Mouse (Mus musculus) limb, embryonic 10.5 days (tissue): ENCODE measurements around the gene Csmd2. TPM values are rescaled to one million over a fixed set of nuclear protein-coding genes. Genes with fewer than 3 reads are reported as not detected.

Source experiments
- DNase-seq: peaks from one replicate; pipeline ENCODE4 v3.0.0-alpha.2; 2017; ENCODE audit warnings: low spot score
- H3K27ac ChIP-seq: fragments of 300-500 bp; sonication (generic); 2 replicates; pipeline ENCODE4 v1.5.1; 2016; ENCODE audit warnings: mild to moderate bottlenecking
- H3K27me3 ChIP-seq: fragments of 300-500 bp; sonication (generic); 2 replicates; pipeline ENCODE4 v1.6.1; 2016; ENCODE audit warnings: low read depth, mild to moderate bottlenecking; ENCODE audit not compliant: poor library complexity, severe bottlenecking
- H3K36me3 ChIP-seq: fragments of 300-500 bp; sonication (generic); 2 replicates; pipeline ENCODE4 v1.6.1; 2016; ENCODE audit warnings: mild to moderate bottlenecking, moderate library complexity
- H3K4me1 ChIP-seq: fragments of 300-500 bp; sonication (generic); 2 replicates; pipeline ENCODE4 v1.6.1; 2016
- H3K4me3 ChIP-seq: fragments of 300-500 bp; sonication (generic); 2 replicates; pipeline ENCODE4 v1.5.1; 2016; ENCODE audit warnings: mild to moderate bottlenecking, moderate library complexity
- H3K9me3 ChIP-seq: fragments of 300-500 bp; sonication (generic); replicated peaks from 2 replicates; pipeline ENCODE4 v1.6.1; 2016; ENCODE audit warnings: mild to moderate bottlenecking
- WGBS: fragments of 180-500 bp; shearing (Covaris S2); methylation state at CpG from one replicate; pipeline ENCODE4 v1.1.7; 2016; 5-methylcytosine and 5-hydroxymethylcytosine counted together
- polyA plus RNA-seq: library from polyadenylated mRNA; unstranded; fragments of >200 nt; fragmentation: Nextera tagmentation; extraction: Ambion mirVana; gene quantifications from 2 replicates; pipeline ENCODE4 v1.2.1, GENCODE M21; 2016

The Csmd2 gene
- polyA plus RNA-seq, 1 experiment from 2014 or later: 0.03 TPM

DNA sequence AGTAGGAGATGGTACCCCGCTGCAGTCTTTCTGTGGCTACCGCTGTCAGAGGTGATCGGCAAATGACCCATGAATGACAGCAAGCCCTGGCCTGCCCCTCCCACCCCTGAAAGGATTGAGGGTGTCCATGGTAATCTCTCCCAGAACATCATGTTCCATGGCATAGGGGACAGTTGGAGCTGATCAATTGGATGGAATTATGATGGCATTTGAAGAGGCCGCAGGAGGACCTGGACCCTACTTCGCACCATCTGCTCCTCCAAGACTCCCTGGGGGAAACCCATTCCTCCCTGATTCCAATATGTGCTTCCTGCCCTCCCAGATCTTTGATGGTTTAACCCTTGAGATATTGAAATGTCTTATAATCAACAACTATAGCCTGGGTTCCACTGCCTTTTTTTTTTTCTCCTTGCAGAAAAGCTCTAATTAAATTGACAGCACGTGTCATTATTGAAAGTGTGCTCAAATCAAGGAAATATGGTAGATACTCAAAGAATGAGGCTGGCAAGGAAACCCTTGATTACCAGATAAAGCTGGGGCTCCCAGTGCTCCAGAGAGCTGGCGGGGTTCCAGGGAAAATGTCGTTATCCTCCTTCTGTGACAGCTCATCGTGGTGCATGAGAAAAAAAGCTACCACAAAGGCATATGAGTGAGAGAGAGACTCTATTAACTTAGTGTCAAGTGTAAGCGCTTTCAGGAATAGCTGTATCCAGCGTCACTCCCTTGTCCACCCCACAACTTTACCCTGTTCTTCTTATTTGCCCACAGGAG lies 145.4 kb downstream of the Csmd2 start:
- 89% methylated on average over 11 of the region's 11 CpGs for WGBS
- H3K36me3 ChIP-seq: no peaks in the 10 kb centered on the region
- H3K27me3 ChIP-seq: no peaks in the 10 kb centered on the region
- no peaks in the 10 kb centered on the region for H3K4me1 ChIP-seq
- no peak overlapping the region for H3K27ac ChIP-seq
- H3K9me3 ChIP-seq: no peaks in the 10 kb centered on the region
- no peak for DNase-seq
- no peak overlapping the region for H3K4me3 ChIP-seq

DNA sequence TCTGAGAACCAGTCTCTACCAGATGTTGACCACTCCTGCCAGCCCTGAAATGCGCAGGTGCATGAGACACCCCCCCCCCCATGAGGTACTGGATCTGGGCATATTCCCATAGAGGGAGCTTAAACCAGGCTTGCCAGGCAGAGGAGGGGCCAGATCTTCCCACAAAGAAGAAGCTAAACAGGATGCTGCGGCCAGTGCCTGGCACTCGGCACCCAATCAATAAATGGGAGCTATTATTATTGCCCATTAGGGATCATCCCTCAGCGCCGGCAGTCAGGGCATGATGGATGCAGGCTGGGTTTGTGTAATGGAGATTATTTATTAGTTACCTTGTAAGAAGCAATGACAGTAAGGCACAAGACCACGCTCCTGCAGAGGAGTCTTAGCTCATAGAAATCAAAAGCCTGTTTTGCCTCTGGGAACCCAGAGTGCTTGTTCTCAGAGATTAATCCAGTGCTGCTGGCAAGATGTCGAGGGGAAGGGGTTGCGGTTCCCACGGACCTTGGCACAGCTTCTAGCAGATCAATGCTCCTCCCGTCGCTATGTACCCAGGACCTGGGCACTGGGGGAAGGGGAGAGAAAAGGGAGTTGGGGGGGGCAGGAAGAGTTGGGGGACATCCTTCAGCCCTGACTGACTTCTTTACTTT lies 146.8 kb downstream of the Csmd2 start:
- Histone ChIP-seq H3K4me1 (no peaks in the 10 kb centered on the region), H3K36me3 (no peaks in the 10 kb centered on the region), H3K27me3 (no peaks in the 10 kb centered on the region), H3K27ac (no peak overlapping the region), H3K4me3 (no peak overlapping the region), H3K9me3 (no peaks in the 10 kb centered on the region)
- WGBS: 87% methylated on average over 11 of the region's 11 CpGs
- DNase-seq: no peak

DNA sequence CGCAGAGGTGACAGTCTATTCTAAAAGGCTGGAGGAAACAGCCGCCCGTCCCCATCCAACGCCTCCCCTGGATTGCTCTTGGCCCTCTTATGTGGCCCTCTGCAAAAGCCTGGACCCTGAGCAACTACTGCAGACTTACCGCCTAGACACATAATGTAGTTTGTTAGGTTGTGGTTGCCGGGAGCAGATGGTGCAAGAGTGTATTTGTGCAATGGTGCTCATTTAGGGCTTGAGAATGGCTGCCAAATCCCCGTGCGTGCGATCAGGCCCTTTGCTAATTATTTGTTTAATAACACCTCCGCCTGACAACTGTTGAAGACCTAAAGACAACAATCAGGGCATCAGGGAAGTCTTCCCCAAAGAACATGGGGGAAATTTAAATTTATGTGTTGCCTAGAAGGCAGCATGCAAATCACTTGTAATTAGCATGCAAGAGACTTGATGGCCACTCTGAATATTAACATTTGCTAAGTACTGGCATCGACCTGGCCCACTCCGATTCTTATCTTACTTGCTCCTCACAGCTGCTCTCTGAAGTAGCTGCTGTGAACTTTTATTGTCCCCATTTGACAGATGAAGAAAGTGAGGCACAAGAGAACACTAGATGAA lies 147.5 kb downstream of the Csmd2 start:
- no peak for DNase-seq
- H3K4me1 ChIP-seq: no peaks in the 10 kb centered on the region
- 69% methylated on average over 12 of the region's 12 CpGs for WGBS

DNA sequence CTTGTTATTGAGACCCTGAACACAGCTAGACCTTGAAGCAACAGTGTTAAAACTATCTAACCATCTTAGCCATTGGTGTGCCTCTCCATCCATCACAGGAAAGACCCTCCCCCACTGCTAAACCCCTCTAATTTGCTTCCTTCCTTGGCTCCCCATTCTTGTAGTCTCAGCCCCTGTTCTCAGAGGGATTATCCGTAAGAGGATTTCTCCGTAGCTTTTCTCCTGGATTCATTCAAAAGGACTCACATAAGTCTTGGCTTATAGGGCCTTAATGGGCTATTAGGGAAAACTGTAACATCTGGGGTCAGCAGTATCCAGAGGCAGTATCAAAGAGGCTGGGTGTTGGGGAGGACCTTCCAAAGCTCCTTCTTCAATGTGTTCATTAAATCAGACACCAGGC lies 152.3 kb downstream of the Csmd2 start:
- Histone ChIP-seq H3K9me3 (no peaks in the 10 kb centered on the region), H3K36me3 (no peaks in the 10 kb centered on the region), H3K27me3 (no peaks in the 10 kb centered on the region), H3K27ac (no peak overlapping the region), H3K4me3 (no peak overlapping the region), H3K4me1 (no peaks in the 10 kb centered on the region)
- no peak for DNase-seq
- 78% methylated on average over 2 of the region's 2 CpGs for WGBS

More for the DNA sequence above, 147.5 kb downstream of the Csmd2 start:
- no peak overlapping the region for H3K27ac ChIP-seq
- H3K36me3 ChIP-seq: no peaks in the 10 kb centered on the region
- H3K27me3 ChIP-seq: no peaks in the 10 kb centered on the region
- H3K4me3 ChIP-seq: no peak overlapping the region
- no peaks in the 10 kb centered on the region for H3K9me3 ChIP-seq

DNA sequence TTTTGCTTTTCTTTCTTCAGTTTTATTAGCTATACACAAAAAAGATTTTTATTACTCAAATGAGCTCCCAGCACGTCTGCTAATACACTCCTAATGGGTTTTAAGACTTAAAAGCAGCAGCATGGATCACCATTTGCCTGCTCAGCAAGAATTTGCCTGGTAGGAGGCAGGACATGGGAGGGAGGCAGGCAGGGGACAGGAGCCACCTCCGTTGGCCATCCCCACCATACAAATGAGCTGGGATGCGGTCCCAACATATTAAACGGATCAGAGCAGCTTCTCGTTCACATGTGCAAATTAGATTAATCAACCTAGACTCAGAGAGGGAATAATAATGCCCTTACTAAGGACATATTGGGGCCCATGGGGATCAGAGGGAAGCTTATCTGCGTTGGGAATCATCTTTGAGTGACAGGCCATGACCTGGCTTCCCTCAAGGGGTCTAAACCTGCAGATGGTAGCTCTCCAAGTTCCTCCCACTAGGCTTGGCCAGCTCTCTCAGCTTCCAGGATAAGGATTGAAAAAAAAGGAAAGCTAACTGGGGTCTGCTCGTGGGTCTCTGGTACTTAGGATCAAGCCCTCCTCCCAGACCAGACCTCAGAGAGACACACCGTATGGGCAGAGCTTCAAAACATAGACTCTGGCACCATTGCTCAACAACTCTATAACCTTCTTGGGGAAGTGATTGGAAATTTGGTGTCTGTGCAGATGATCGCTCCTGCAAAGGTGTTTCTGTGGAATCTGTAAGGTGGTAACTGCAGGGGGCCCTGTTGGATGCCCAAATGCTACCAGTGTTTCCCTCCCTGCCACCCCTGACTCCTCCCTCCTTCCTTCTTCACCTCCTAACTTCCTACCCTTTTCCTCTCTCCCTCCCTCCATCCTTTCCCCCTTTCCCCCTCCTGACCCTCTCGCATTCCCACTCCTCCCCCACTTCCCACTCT lies 153.8 kb downstream of the Csmd2 start:
- no peaks in the 10 kb centered on the region for H3K4me1 ChIP-seq
- H3K27me3 ChIP-seq: no peaks in the 10 kb centered on the region
- no peak for DNase-seq
- H3K9me3 ChIP-seq: no peaks in the 10 kb centered on the region
- no peaks in the 10 kb centered on the region for H3K36me3 ChIP-seq
- H3K4me3 ChIP-seq: no peak overlapping the region
- H3K27ac ChIP-seq: no peak overlapping the region
- WGBS: 74% methylated on average over 10 of the region's 10 CpGs

DNA sequence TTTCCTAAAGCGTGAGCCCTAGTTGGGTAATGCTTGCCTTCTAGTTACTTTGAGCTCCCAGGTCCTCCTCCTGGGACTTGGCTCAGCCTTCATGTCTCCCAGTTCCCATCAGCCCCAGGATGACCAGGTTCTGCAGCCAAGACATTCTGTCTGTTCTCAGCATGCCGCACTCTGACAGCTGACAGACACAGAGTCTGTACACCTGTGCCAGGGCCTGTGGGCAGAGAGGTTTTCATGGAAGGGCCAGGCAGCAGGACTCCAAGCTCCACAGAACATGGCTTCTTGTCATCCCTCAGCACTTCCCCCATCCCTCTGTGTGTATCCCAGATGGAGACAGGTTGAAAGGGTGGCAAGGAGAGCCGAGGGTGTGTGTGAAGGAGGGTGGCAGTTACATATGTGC lies 154.6 kb downstream of the Csmd2 start:
- H3K27ac ChIP-seq: no peak overlapping the region
- DNase-seq: no peak
- WGBS: 90% methylated on average over 3 of the region's 3 CpGs

DNA sequence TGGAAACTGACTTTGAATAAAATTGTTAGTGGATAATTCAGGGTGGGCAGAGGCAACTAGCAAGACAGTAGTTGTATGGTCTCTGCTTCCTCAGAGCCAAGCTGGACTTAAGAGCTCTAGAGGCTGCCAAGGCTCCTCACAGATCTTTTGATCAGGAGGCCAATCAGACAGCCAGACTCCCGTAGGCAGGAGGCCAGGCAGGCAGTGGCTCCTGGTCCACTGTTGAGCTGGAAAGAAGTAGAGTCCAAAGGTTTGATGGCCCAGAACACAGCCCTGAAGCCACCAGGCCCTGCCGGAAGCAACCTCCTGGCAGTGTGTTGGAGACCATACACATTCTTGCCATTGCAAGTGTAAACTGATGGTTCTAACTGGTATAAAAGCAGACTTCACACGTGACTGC lies 155.5 kb downstream of the Csmd2 start:
- 85% methylated on average over 3 of the region's 3 CpGs for WGBS
- no peaks in the 10 kb centered on the region for H3K9me3 ChIP-seq
- no peaks in the 10 kb centered on the region for H3K27me3 ChIP-seq
- no peak overlapping the region for H3K27ac ChIP-seq
- no peaks in the 10 kb centered on the region for H3K4me1 ChIP-seq
- H3K36me3 ChIP-seq: no peaks in the 10 kb centered on the region
- DNase-seq: no peak
- H3K4me3 ChIP-seq: no peak overlapping the region

More for the DNA sequence above, 154.6 kb downstream of the Csmd2 start:
- Histone ChIP-seq H3K4me1 (no peaks in the 10 kb centered on the region), H3K4me3 (no peak overlapping the region), H3K36me3 (no peaks in the 10 kb centered on the region), H3K9me3 (no peaks in the 10 kb centered on the region), H3K27me3 (no peaks in the 10 kb centered on the region)

DNA sequence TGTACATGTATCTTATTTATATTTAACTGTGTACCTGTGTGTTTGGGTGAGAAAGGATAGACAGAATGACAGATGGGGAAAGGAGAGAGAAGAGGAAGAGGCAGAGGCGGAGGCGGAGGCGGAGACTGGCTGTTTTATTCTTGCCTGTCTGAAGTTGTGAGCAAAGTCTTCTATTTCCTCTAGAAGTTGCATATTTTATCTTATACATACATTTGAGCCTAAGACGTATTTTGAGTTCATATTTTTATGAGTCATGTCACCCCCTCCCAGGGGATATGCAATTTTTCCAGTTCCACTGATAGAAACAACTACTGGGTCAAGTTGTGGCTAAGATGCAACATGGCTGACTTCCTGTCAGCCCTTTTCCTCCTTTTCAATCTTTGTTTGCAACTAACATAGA lies 161.9 kb downstream of the Csmd2 start:
- 95% methylated on average over 4 of the region's 4 CpGs for WGBS
- DNase-seq: no peak
- Histone ChIP-seq H3K27ac (no peak overlapping the region), H3K4me1 (peaks cover 1% of the 10 kb centered on the region; the same call in 1 of the 2 replicates), H3K36me3 (no peaks in the 10 kb centered on the region), H3K9me3 (no peaks in the 10 kb centered on the region), H3K4me3 (no peak overlapping the region), H3K27me3 (no peaks in the 10 kb centered on the region)

DNA sequence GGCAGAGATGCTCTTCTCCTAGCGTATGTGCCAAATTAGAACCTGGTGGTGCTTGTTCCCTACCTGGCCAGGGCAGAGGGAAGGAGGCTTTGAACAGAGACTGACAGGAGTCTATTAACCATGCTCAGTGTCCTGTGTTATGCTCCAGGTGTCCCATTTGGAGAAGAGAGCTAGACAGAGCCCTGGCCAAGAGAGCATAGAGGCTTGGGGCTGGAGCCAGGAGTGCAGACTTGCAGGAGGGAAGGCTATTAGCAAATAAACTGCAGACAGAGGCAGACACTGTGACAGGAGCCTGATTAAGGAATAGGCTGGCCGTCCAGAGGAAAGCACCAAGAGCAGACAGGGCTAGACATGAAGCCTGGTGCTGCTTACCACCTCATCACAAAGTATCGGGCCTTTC lies 164.4 kb downstream of the Csmd2 start:
- DNase-seq: no peak
- H3K27ac ChIP-seq: peak overlapping the region; percentile 25; the same call in 1 of the 2 replicates
- WGBS: 70% methylated on average over 3 of the region's 3 CpGs
- H3K27me3 ChIP-seq: no peaks in the 10 kb centered on the region
- H3K9me3 ChIP-seq: no peaks in the 10 kb centered on the region
- no peaks in the 10 kb centered on the region for H3K36me3 ChIP-seq
- peaks cover 19% of the 10 kb centered on the region for H3K4me1 ChIP-seq
- H3K4me3 ChIP-seq: no peak overlapping the region

DNA sequence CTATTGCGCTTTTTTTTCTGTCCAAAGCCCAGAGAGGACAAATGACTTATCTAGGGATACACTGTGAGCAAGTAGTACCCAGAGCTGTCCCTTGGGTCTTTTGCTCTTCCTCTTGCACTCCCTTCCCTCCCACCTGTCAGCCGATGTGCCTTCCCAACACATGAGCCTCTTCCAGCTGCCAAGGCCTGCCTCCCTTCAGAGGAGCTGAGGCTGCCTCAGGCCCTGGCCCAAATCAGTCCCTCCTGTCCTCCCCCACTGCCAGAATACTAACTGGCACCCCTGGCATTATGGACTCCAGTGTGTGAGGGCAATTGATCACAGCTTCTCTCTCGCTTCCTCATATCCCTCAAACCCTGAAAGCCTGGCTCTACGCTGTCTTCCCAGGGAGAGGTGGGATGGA lies 165.5 kb downstream of the Csmd2 start:
- Histone ChIP-seq H3K27ac (no peak overlapping the region), H3K4me1 (peaks cover 19% of the 10 kb centered on the region), H3K9me3 (no peaks in the 10 kb centered on the region), H3K4me3 (no peak overlapping the region), H3K27me3 (no peaks in the 10 kb centered on the region), H3K36me3 (no peaks in the 10 kb centered on the region)
- WGBS: 93% methylated on average over 4 of the region's 4 CpGs
- DNase-seq: no peak

DNA sequence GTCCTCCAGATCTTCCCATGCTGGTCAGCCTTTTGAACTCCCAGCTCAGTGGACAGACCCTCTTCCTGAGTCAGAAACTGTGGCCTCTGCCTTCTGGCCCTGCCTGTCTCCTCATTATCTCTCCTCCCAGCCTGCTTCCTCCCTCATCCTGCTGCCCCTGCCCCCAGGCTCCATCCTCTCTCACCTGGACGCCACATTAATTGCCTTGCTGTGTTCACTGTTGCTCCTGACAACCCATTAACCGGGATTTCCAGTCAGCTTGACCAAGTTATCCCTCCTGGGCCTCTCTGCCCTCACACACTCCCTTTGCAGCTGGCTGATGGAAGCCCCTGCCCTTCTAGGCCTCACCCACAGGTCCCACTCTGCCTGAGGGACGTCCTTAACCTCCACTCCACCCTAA lies 167.6 kb downstream of the Csmd2 start:
- Histone ChIP-seq H3K36me3 (no peaks in the 10 kb centered on the region), H3K9me3 (no peaks in the 10 kb centered on the region), H3K4me1 (peaks cover 19% of the 10 kb centered on the region), H3K27me3 (no peaks in the 10 kb centered on the region), H3K27ac (peak overlapping the region; percentile 31; the same call in 1 of the 2 replicates), H3K4me3 (no peak overlapping the region)
- 23% methylated on average over 3 of the region's 3 CpGs for WGBS
- peak; percentile 59 for DNase-seq

DNA sequence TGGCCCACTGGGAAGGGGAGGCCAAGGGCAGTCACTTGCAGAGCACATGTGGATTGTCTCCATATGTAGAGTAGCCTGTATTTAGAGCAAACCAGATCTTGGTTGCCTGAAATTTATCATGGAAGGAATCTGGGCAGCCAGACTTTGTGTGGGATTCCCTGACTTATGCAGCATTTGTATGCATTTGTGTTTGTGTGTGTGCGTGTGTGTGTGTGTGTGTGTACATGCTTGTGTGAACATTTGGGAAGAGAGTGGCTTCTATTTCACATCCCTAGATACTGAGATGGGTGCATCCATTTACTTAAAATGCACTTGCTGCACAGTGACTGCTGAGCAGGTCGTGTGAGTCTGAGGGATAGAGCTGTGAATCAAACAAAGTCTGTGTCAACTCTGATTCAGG lies 173.0 kb downstream of the Csmd2 start:
- no peak for DNase-seq
- Histone ChIP-seq H3K27me3 (no peaks in the 10 kb centered on the region), H3K36me3 (no peaks in the 10 kb centered on the region), H3K4me3 (no peak overlapping the region), H3K4me1 (peaks cover 21% of the 10 kb centered on the region), H3K27ac (no peak overlapping the region), H3K9me3 (no peaks in the 10 kb centered on the region)
- 82% methylated on average over 2 of the region's 2 CpGs for WGBS
